Mouse (Mus musculus): ENCODE measurements around the gene Gucy1b2. TPM values are rescaled to one million over a fixed set of nuclear protein-coding genes. Genes with fewer than 3 reads are reported as not detected.

The Gucy1b2 gene
- polyA plus RNA-seq (2015; fragmentation: Nextera tagmentation; extraction: Ambion mirVana), result 0.67 and 1.3 TPM in 2 replicates

GRCm38 (mm10) chr14:62456239-62456747 is at the start of gene Gucy1b2:
TSS of gene Gucy1b2 (minus strand) at chr14:62456289.
- no peak within 1 kb of the TSS for H3K9ac ChIP-seq

GRCm38 (mm10) chr14:62497391-62497790 is 41.3 kb upstream of the Gucy1b2 start:
- H3K36me3 ChIP-seq, result no peaks in the 10 kb centered on the region
- ATAC-seq (ENCODE audit: low FRiP score, low read depth), result no peak
- no peak overlapping the region for H3K4me3 ChIP-seq
- H3K4me2 ChIP-seq, result no peak overlapping the region
- WGBS, result 84% methylated on average over 7 of the region's 7 CpGs
- no peaks in the 10 kb centered on the region for H3K4me1 ChIP-seq (replicated peaks)
- no peaks in the 10 kb centered on the region for H3K9me3 ChIP-seq
- H3K27ac ChIP-seq (replicated peaks), result no peak overlapping the region
- no peaks in the 10 kb centered on the region for H3K27me3 ChIP-seq
- no peak overlapping the region for H3K9ac ChIP-seq

More at GRCm38 (mm10) chr14:62456239-62456747, at the start of gene Gucy1b2:
- Histone ChIP-seq H3K4me3 (no peak within 1 kb of the TSS), H3K4me2 (peak within 1 kb of the TSS; percentile 44), H3K4me1 (replicated peaks) (peaks cover 30% of the 10 kb centered on the region), H3K27me3 (no peaks in the 10 kb centered on the region), H3K27ac (replicated peaks) (peak within 1 kb of the TSS; percentile 57), H3K9me3 (no peaks in the 10 kb centered on the region), H3K36me3 (no peaks in the 10 kb centered on the region)
- ATAC-seq (ENCODE audit: low FRiP score, low read depth), result no peak
- WGBS, result 74% methylated on average over 9 of the region's 9 CpGs

GRCm38 (mm10) chr14:62496501-62496900 is 40.4 kb upstream of the Gucy1b2 start:
- Histone ChIP-seq H3K36me3 (no peaks in the 10 kb centered on the region), H3K9ac (no peak overlapping the region), H3K9me3 (no peaks in the 10 kb centered on the region), H3K4me2 (no peak overlapping the region), H3K4me3 (no peak overlapping the region), H3K27me3 (no peaks in the 10 kb centered on the region), H3K27ac (replicated peaks) (no peak overlapping the region), H3K4me1 (replicated peaks) (no peaks in the 10 kb centered on the region; the same call in 1 of the 2 replicates)
- no peak for ATAC-seq (ENCODE audit: low FRiP score, low read depth)
- 67% methylated on average over 1 of the region's 1 CpGs for WGBS

- no peak for ATAC-seq (ENCODE audit: low FRiP score, low read depth)
- no peaks in the 10 kb centered on the region for H3K36me3 ChIP-seq
These were observed 37.4 kb upstream of the Gucy1b2 start for GRCm38 (mm10) chr14:62493456-62493855.

GRCm38 (mm10) chr14:62492196-62492850 is 36.2 kb upstream of the Gucy1b2 start:
- no peaks in the 10 kb centered on the region; the same call in 1 of the 2 replicates for H3K4me1 ChIP-seq (replicated peaks)
- no peak overlapping the region for H3K9ac ChIP-seq
- no peak overlapping the region for H3K4me3 ChIP-seq
- H3K36me3 ChIP-seq, result no peaks in the 10 kb centered on the region
- WGBS, result 36% methylated on average over 16 of the region's 16 CpGs
- H3K4me2 ChIP-seq, result 0 out of 2 replicates have a peak overlapping the region, but pooled peaks have one; percentile 14
- H3K27ac ChIP-seq (replicated peaks), result no peak overlapping the region
- ATAC-seq (ENCODE audit: low FRiP score, low read depth), result peak; percentile 89
- no peaks in the 10 kb centered on the region for H3K9me3 ChIP-seq
- H3K27me3 ChIP-seq, result no peaks in the 10 kb centered on the region

More at GRCm38 (mm10) chr14:62493456-62493855, 37.4 kb upstream of the Gucy1b2 start:
- 67% methylated on average over 5 of the region's 5 CpGs for WGBS
- no peak overlapping the region for H3K27ac ChIP-seq (replicated peaks)
- no peaks in the 10 kb centered on the region for H3K9me3 ChIP-seq
- no peaks in the 10 kb centered on the region; the same call in 1 of the 2 replicates for H3K4me1 ChIP-seq (replicated peaks)
- no peak overlapping the region for H3K4me2 ChIP-seq
- no peak overlapping the region for H3K4me3 ChIP-seq
- H3K9ac ChIP-seq, result no peak overlapping the region
- H3K27me3 ChIP-seq, result no peaks in the 10 kb centered on the region

- no peak overlapping the region for H3K27ac ChIP-seq (replicated peaks)
- WGBS, result 94% methylated on average over 7 of the region's 7 CpGs
- H3K9ac ChIP-seq, result no peak overlapping the region
- H3K4me2 ChIP-seq, result no peak overlapping the region
- no peak overlapping the region for H3K4me3 ChIP-seq
- no peak for ATAC-seq (ENCODE audit: low FRiP score, low read depth)
- H3K36me3 ChIP-seq, result no peaks in the 10 kb centered on the region
- H3K9me3 ChIP-seq, result no peaks in the 10 kb centered on the region
- H3K4me1 ChIP-seq (replicated peaks), result no peaks in the 10 kb centered on the region; the same call in 1 of the 2 replicates
- no peaks in the 10 kb centered on the region for H3K27me3 ChIP-seq
These were observed 32.2 kb upstream of the Gucy1b2 start for GRCm38 (mm10) chr14:62488270-62488669.

- Histone ChIP-seq H3K9ac (no peak overlapping the region), H3K9me3 (no peaks in the 10 kb centered on the region), H3K27me3 (no peaks in the 10 kb centered on the region), H3K4me3 (no peak overlapping the region), H3K36me3 (no peaks in the 10 kb centered on the region), H3K27ac (replicated peaks) (no peak overlapping the region), H3K4me1 (replicated peaks) (peaks cover 9% of the 10 kb centered on the region), H3K4me2 (no peak overlapping the region)
- ATAC-seq (ENCODE audit: low FRiP score, low read depth), result no peak
- WGBS, result 61% methylated on average over 8 of the region's 8 CpGs
These were observed 25.3 kb upstream of the Gucy1b2 start for GRCm38 (mm10) chr14:62481381-62481780.

- 0 out of 2 replicates have a peak, but pooled peaks have one; percentile 38 for ATAC-seq (ENCODE audit: low FRiP score, low read depth)
- 35% methylated on average over 6 of the region's 6 CpGs for WGBS
- no peak overlapping the region for H3K4me2 ChIP-seq
- no peaks in the 10 kb centered on the region for H3K27me3 ChIP-seq
- peaks cover 9% of the 10 kb centered on the region for H3K4me1 ChIP-seq (replicated peaks)
- no peaks in the 10 kb centered on the region for H3K9me3 ChIP-seq
- H3K27ac ChIP-seq (replicated peaks), result no peak overlapping the region
- H3K36me3 ChIP-seq, result no peaks in the 10 kb centered on the region
- no peak overlapping the region for H3K9ac ChIP-seq
- no peak overlapping the region for H3K4me3 ChIP-seq
These were observed 23.3 kb upstream of the Gucy1b2 start for GRCm38 (mm10) chr14:62479395-62479794.

GRCm38 (mm10) chr14:62474481-62474880 is 18.4 kb upstream of the Gucy1b2 start:
- H3K9me3 ChIP-seq, result no peaks in the 10 kb centered on the region
- no peak overlapping the region for H3K27ac ChIP-seq (replicated peaks)
- H3K4me2 ChIP-seq, result no peak overlapping the region
- no peaks in the 10 kb centered on the region for H3K27me3 ChIP-seq
- H3K36me3 ChIP-seq, result no peaks in the 10 kb centered on the region
- no peak overlapping the region for H3K4me3 ChIP-seq
- peaks cover 3% of the 10 kb centered on the region for H3K4me1 ChIP-seq (replicated peaks)
- WGBS, result 76% methylated on average over 1 of the region's 1 CpGs
- no peak for ATAC-seq (ENCODE audit: low FRiP score, low read depth)
- no peak overlapping the region for H3K9ac ChIP-seq

- Histone ChIP-seq H3K27ac (replicated peaks) (no peak overlapping the region), H3K36me3 (no peaks in the 10 kb centered on the region), H3K4me3 (no peak overlapping the region), H3K4me1 (replicated peaks) (no peaks in the 10 kb centered on the region), H3K9ac (no peak overlapping the region), H3K27me3 (no peaks in the 10 kb centered on the region), H3K9me3 (no peaks in the 10 kb centered on the region), H3K4me2 (no peak overlapping the region)
- 83% methylated on average over 2 of the region's 2 CpGs for WGBS
- no peak for ATAC-seq (ENCODE audit: low FRiP score, low read depth)
These were observed 16.0 kb upstream of the Gucy1b2 start for GRCm38 (mm10) chr14:62472061-62472460.

- H3K9me3 ChIP-seq, result no peaks in the 10 kb centered on the region
- WGBS, result 87% methylated on average over 5 of the region's 5 CpGs
- no peak overlapping the region for H3K27ac ChIP-seq (replicated peaks)
- no peak overlapping the region for H3K4me2 ChIP-seq
- no peak for ATAC-seq (ENCODE audit: low FRiP score, low read depth)
- no peaks in the 10 kb centered on the region for H3K27me3 ChIP-seq
- no peaks in the 10 kb centered on the region for H3K36me3 ChIP-seq
- H3K4me1 ChIP-seq (replicated peaks), result peaks cover 4% of the 10 kb centered on the region; the same call in 1 of the 2 replicates
- no peak overlapping the region for H3K4me3 ChIP-seq
- no peak overlapping the region for H3K9ac ChIP-seq
These were observed 12.7 kb upstream of the Gucy1b2 start for GRCm38 (mm10) chr14:62468753-62469125.

GRCm38 (mm10) chr14:62468119-62468752 is 12.1 kb upstream of the Gucy1b2 start:
- no peak overlapping the region for H3K27ac ChIP-seq (replicated peaks)
- 73% methylated on average over 6 of the region's 6 CpGs for WGBS
- no peaks in the 10 kb centered on the region for H3K9me3 ChIP-seq
- H3K4me3 ChIP-seq, result no peak overlapping the region
- no peaks in the 10 kb centered on the region for H3K36me3 ChIP-seq
- H3K27me3 ChIP-seq, result no peaks in the 10 kb centered on the region
- H3K4me1 ChIP-seq (replicated peaks), result peaks cover 4% of the 10 kb centered on the region; the same call in 1 of the 2 replicates
- ATAC-seq (ENCODE audit: low FRiP score, low read depth), result no peak
- no peak overlapping the region for H3K4me2 ChIP-seq
- H3K9ac ChIP-seq, result no peak overlapping the region

Measured in hindbrain, embryonic 15.5 days (tissue).